Mouse (Mus musculus): ENCODE data around the gene Mrpl28. TPM values are rescaled to one million over a fixed set of nuclear protein-coding genes. Genes with fewer than 3 reads are reported as not detected.
"Not testable (repeated sequence)": the region's sequence is repeated elsewhere in the genome, so short reads cannot be mapped to it uniquely, and the experiment has no call there.

Gene Mrpl28
- polyA plus RNA-seq (2015; fragmentation: Nextera tagmentation; extraction: Ambion mirVana): 180 and 209 TPM in 2 replicates

DNA sequence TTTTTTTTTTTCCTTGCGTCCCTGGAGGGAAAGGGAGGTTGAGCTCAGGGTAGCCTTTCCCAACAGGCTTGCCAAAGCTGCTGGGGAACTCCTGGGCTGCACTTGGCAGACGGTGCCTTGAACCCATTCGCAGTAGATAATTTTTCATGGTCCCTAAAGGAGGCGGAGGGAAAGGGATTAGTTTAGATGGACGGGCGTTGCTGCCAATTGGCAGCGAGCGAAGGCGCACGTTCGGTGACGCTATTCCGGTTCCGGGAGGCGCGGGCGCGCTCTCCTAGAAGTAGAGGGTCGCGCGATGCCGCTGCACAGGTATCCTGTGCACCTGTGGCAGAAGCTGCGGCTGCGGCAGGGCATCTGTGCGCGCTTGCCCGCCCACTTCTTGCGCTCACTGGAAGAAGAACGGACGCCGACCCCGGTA is at the start of gene Mrpl28:
Gene Mrpl28 (plus strand): TSS at position 234 of the 418 bp plus-strand sequence.
- H3K27me3 ChIP-seq: peaks cover 14% of the 10 kb centered on the region
- 1% methylated on average over 32 of the region's 32 CpGs for WGBS
- H3K9me3 ChIP-seq: no peaks in the 10 kb centered on the region
- peak within 1 kb of the TSS; percentile 28; the same call in 1 of the 2 replicates for H3K27ac ChIP-seq
- peak within 1 kb of the TSS; percentile 96 for H3K4me2 ChIP-seq
- ATAC-seq (ENCODE audit: insufficient number of reproducible peaks, insufficient read depth, low FRiP score, low TSS enrichment, low read depth): peak; percentile 85
- H3K4me3 ChIP-seq: peak within 1 kb of the TSS; percentile 96
- H3K36me3 ChIP-seq: peaks cover 33% of the 10 kb centered on the region
- peak within 1 kb of the TSS; percentile 94 for H3K9ac ChIP-seq
- H3K4me1 ChIP-seq: peaks cover 25% of the 10 kb centered on the region

DNA sequence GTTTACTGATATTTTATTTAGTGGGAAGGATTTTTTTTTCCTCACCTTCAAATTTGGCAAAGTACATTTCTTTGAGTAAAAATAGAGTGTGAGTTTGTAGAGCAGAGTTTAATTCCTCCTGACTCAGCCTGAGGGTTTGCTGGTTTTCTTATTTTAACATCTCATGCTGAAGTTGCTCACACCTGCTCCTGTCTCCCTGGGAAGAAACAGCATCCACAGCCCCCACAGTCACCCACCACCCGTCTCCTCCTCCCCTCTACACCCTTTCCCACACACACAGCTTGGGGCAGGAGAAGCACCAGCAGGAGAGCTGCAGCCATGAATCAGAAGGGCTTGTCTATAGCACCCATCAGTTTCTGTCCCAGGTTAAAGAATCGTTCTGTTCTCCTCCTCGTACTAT is 48.1 kb upstream of the Mrpl28 start:
- Histone ChIP-seq H3K9ac (no peak overlapping the region), H3K9me3 (no peaks in the 10 kb centered on the region), H3K4me3 (no peak overlapping the region), H3K27ac (no peak overlapping the region), H3K4me1 (no peaks in the 10 kb centered on the region), H3K36me3 (no peaks in the 10 kb centered on the region), H3K4me2 (no peak overlapping the region), H3K27me3 (0 out of 2 replicates have a peak, but pooled peaks cover 3% of the 10 kb centered on the region)
- WGBS: 64% methylated on average over 3 of the region's 3 CpGs
- ATAC-seq (ENCODE audit: insufficient number of reproducible peaks, insufficient read depth, low FRiP score, low TSS enrichment, low read depth): no peak

DNA sequence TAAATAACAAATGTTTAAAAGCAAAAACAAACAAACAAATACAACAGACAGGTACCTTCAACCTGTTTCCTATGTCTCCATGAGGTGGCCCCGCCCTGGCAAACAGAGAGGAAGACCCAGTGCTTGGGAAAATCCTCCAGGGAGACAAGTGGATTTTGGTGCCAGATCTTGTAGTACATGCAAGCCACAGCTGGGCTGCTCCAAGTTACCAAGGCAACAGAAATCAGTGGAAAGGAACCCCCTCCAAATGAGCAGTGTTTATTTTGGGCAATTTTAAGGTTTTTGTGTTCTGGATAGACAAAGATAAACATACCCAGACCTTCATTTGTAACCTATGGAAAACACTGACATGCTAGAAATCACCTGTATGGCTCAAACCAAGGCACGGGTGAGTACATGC is 44.4 kb upstream of the Mrpl28 start:
- Histone ChIP-seq H3K9me3 (no peaks in the 10 kb centered on the region), H3K4me2 (no peak overlapping the region), H3K4me3 (no peak overlapping the region), H3K36me3 (peaks cover 14% of the 10 kb centered on the region), H3K27me3 (no peaks in the 10 kb centered on the region), H3K27ac (no peak overlapping the region), H3K9ac (no peak overlapping the region), H3K4me1 (no peaks in the 10 kb centered on the region)
- 87% methylated on average over 2 of the region's 2 CpGs for WGBS
- ATAC-seq (ENCODE audit: insufficient number of reproducible peaks, insufficient read depth, low FRiP score, low TSS enrichment, low read depth): no peak

DNA sequence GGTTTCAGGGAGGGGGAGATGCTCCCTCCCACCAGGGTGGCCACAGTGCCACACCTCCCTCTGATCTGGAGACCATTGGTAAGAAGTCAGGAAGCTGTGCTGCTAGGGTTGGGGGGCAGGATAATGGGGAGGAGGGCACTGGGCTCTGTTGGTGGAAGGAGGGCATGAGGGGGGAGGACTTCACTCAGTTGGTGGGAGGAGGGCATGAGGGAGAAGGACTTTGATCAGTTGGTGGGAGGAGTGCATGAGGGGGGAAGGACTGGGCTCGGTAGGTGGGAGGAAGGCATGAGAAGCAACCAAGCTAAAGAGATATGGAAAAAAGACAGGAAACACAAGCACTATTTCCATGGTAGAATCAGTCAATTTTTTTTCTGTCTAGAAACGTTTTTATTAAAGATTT is 42.4 kb upstream of the Mrpl28 start:
- Histone ChIP-seq H3K27ac (no peak overlapping the region), H3K4me2 (no peak overlapping the region), H3K4me1 (no peaks in the 10 kb centered on the region), H3K36me3 (peaks cover 20% of the 10 kb centered on the region), H3K4me3 (no peak overlapping the region), H3K27me3 (no peaks in the 10 kb centered on the region), H3K9me3 (no peaks in the 10 kb centered on the region), H3K9ac (no peak overlapping the region)
- WGBS: 52% methylated on average over 2 of the region's 2 CpGs
- ATAC-seq (ENCODE audit: insufficient number of reproducible peaks, insufficient read depth, low FRiP score, low TSS enrichment, low read depth): no peak

DNA sequence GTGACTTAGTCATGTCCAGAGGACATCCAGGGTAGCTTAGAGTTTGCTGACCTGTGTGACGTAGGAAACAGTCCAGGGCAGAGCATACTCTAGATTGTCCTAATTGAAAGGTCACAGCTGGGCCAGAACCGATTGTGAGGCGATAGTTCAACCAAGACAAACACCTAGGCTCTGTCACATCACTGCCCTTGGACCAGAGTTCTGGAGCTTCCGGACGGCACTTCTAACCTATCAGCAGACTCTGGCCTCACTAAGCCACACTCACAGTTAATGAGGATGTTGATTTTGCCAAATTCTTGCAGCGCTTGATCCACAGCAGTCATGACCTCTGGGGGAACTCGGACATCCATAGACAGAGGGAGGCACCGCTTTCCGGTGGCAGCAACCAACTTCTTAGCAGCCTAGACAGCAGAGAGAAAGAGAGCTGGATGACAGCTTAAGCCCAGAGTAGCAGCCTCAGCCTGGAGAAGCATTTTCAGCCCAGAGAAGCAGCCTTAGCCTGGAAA is 36.2 kb upstream of the Mrpl28 start:
- no peak overlapping the region for H3K27ac ChIP-seq
- H3K27me3 ChIP-seq: no peaks in the 10 kb centered on the region
- H3K4me1 ChIP-seq: peaks cover 9% of the 10 kb centered on the region; the same call in 1 of the 2 replicates
- 92% methylated on average over 9 of the region's 9 CpGs for WGBS
- H3K4me3 ChIP-seq: no peak overlapping the region
- no peak for ATAC-seq (ENCODE audit: insufficient number of reproducible peaks, insufficient read depth, low FRiP score, low TSS enrichment, low read depth)
- peaks cover 35% of the 10 kb centered on the region for H3K36me3 ChIP-seq
- no peaks in the 10 kb centered on the region for H3K9me3 ChIP-seq
- no peak overlapping the region for H3K9ac ChIP-seq
- H3K4me2 ChIP-seq: no peak overlapping the region

DNA sequence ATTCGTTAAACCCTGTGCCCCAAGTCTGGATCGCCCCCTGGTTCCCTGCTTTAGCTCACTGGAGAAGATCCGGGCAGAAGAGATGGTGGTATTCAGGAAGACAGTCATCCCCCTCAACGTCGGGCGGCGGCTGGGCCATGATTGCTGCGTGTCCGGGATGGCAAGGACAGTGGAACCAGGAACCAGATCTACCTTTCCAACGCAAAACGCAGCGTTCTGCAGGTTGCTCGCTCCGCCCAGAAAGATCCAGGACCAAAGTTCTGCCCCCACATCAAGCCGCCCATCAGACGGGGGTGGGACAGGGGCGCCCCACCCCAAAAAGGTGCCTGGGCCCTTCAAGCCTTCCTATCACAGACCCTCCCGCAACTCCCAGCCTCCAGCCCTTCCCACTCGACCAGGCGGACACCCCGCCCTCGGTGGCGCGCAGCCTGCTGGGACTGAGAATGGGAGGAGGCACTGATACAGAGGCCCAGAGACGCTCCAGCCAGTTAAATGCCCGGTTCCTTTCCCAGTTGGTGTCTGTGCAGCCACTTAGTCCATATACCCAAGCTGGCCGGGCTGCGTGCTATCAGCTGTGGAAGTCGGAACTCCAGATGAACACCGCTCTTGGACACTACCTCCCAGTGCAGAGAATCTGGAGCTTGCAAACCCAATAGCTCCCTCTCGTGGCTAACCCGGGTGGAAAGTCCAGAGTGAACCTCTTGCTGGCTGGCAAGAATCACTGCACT is 33.2 kb upstream of the Mrpl28 start, which contains the start of gene Decr2:
Gene Decr2 (minus strand): TSS at position 433 of the 728 bp plus-strand sequence.
- H3K27ac ChIP-seq: peak within 1 kb of the TSS; percentile 86
- WGBS: 3% methylated on average over 32 of the region's 32 CpGs
- no peaks in the 10 kb centered on the region for H3K27me3 ChIP-seq
- peak; percentile 86 for ATAC-seq (ENCODE audit: insufficient number of reproducible peaks, insufficient read depth, low FRiP score, low TSS enrichment, low read depth)
- peaks cover 17% of the 10 kb centered on the region for H3K4me1 ChIP-seq
- peak within 1 kb of the TSS; percentile 79 for H3K9ac ChIP-seq
- H3K36me3 ChIP-seq: peaks cover 29% of the 10 kb centered on the region
- H3K9me3 ChIP-seq: no peaks in the 10 kb centered on the region
- peak within 1 kb of the TSS; percentile 63 for H3K4me3 ChIP-seq
- peak within 1 kb of the TSS; percentile 78 for H3K4me2 ChIP-seq

DNA sequence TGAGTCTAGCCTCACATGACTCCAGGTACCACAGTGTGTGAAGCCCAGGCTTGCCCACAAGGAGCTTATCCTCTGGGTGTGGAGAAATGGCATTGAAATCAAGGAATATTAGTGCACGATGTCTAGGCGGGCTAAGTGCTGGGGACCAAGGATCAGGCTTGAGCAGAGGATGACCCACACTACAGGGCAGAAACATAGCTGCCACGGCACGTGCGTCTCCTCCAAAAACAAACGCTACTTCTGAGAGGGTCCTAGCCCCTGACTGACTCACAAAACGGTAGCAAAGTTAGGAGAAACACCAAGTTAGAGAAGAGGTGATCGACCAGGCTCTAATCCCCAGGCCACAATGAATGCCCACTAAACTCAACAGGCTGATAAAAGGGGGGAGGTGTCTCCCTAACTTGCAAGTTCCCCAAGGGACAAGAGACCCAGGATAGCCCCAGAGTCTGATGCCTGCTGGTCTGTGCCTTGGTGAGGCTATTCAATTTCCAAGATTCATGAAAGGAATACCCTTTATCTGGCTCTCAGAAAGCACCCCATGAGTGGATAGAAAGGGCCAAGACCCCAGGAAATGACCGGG is 28.7 kb upstream of the Mrpl28 start:
- peaks cover 14% of the 10 kb centered on the region for H3K36me3 ChIP-seq
- no peaks in the 10 kb centered on the region for H3K27me3 ChIP-seq
- peaks cover 12% of the 10 kb centered on the region for H3K4me1 ChIP-seq
- WGBS: 21% methylated on average over 9 of the region's 9 CpGs
- no peaks in the 10 kb centered on the region for H3K9me3 ChIP-seq
- peak overlapping the region; percentile 76 for H3K27ac ChIP-seq
- peak overlapping the region; percentile 74 for H3K4me3 ChIP-seq
- H3K9ac ChIP-seq: peak overlapping the region; percentile 88
- peak overlapping the region; percentile 72 for H3K4me2 ChIP-seq
- ATAC-seq (ENCODE audit: insufficient number of reproducible peaks, insufficient read depth, low FRiP score, low TSS enrichment, low read depth): no peak

DNA sequence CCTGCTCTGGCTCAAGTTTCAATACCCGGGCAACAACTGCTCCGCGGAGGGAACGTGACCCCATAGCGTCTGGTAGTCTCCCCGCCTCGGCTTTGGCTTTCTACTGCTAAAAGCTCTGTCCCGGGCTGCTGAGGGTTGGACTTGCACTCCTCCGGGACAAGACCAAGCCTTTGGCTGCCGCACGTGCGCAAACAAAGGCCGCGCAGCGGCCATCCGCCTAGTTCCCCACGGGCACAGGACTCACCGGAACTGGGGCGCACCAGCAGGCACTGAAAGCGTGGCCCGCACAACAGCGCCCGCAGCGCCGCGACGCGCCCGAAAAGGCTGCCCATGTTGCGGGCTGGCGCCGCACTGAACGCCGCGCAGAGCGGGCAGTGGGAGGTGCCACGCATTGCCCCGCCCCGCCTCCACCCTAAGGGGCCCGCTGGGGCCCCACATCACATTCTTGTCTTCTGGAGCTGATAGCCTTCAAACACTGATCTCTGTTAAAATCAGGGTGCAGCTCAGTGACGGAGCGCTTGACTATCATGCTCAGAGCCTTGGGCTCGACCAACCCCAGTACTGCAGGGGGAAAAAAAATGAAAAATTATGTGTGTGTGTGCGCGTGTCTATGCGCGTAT is 28.1 kb upstream of the Mrpl28 start, which contains the start of gene Nme4:
Gene Nme4 (minus strand): TSS at position 482 of the 620 bp plus-strand sequence.
- Histone ChIP-seq H3K9me3 (no peaks in the 10 kb centered on the region), H3K9ac (peak within 1 kb of the TSS; percentile 88), H3K4me1 (peaks cover 9% of the 10 kb centered on the region), H3K36me3 (peaks cover 14% of the 10 kb centered on the region), H3K27me3 (no peaks in the 10 kb centered on the region), H3K27ac (peak within 1 kb of the TSS; percentile 76), H3K4me3 (peak within 1 kb of the TSS; percentile 74), H3K4me2 (peak within 1 kb of the TSS; percentile 72)
- peak; percentile 60 for ATAC-seq (ENCODE audit: insufficient number of reproducible peaks, insufficient read depth, low FRiP score, low TSS enrichment, low read depth)
- 2% methylated on average over 47 of the region's 47 CpGs for WGBS

DNA sequence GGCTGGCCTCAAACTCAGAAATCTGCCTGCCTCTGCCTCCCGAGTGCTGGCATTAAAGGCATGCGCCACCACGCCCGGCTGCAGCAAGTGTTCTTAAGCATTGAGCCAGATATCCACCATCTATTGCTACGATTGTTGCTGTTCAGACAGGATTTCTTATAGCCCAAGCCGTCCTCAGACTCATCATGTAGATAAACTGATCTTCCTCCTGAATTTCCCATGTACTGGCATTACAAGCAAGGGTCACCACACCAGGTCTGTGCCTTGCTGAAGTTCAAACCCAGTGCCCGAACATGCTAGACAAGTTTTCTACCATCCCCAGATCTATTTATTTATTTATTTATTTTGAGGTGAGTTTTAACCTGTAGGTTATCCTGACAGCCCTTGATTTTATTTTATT is 24.8 kb upstream of the Mrpl28 start:
- H3K4me1 ChIP-seq: peaks cover 9% of the 10 kb centered on the region
- H3K9me3 ChIP-seq: no peaks in the 10 kb centered on the region
- H3K4me2 ChIP-seq: no peak overlapping the region
- WGBS: 90% methylated on average over 7 of the region's 7 CpGs
- no peak overlapping the region for H3K4me3 ChIP-seq
- H3K27me3 ChIP-seq: no peaks in the 10 kb centered on the region
- H3K9ac ChIP-seq: no peak overlapping the region
- H3K36me3 ChIP-seq: no peaks in the 10 kb centered on the region
- ATAC-seq (ENCODE audit: insufficient number of reproducible peaks, insufficient read depth, low FRiP score, low TSS enrichment, low read depth): no peak
- H3K27ac ChIP-seq: no peak overlapping the region

DNA sequence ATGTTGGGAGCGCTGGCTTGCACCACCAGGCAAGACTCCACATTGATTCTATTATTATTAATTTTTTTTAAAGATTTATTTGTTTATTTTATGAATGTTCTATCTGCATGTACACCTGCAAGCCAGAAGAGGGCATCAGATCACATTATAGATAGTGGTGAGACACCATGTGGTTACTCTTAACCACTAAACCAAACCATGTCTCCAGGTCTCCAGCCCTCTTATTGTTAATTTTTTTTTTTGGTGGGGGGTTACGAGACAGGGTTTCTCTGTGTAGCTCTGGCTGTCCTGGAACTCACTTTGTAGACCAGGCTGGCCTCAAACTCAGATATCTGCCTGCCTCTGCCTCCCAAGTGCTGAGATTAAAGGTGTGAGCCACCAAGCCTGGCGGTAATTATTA is 24.0 kb upstream of the Mrpl28 start:
- not testable (repeated sequence) for H3K4me3 ChIP-seq; ATAC-seq (ENCODE audit: insufficient number of reproducible peaks, insufficient read depth, low FRiP score, low TSS enrichment, low read depth)
- WGBS: 56% methylated on average over 3 of the region's 3 CpGs

DNA sequence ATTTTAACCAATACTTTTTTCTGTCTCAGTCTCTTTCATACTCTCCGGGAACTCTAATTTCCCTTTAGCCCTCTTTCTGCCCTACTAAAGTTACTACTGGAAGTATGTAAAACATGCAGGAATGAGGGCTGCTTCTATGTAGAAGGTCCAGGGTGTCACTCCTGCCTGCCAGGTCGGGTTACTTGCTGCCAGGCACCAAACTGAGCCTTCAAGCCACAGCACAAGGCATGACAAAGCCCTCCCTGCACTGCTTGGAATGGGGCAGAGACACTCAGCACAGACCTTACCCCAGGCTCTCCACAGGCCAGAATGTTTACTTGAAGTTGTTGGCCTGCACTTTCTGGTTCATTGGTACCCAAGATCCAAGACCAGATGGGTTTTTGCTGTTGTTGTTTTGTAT is 23.1 kb upstream of the Mrpl28 start:
- H3K27me3 ChIP-seq: no peaks in the 10 kb centered on the region
- H3K27ac ChIP-seq: no peak overlapping the region
- no peaks in the 10 kb centered on the region for H3K4me1 ChIP-seq
- WGBS: 28% methylated on average over 2 of the region's 2 CpGs
- no peaks in the 10 kb centered on the region for H3K36me3 ChIP-seq
- H3K9me3 ChIP-seq: no peaks in the 10 kb centered on the region
- no peak overlapping the region for H3K4me3 ChIP-seq
- no peak overlapping the region for H3K4me2 ChIP-seq
- no peak for ATAC-seq (ENCODE audit: insufficient number of reproducible peaks, insufficient read depth, low FRiP score, low TSS enrichment, low read depth)
- H3K9ac ChIP-seq: no peak overlapping the region

More for the DNA sequence above, 24.0 kb upstream of the Mrpl28 start:
- not testable (repeated sequence) for H3K4me1 ChIP-seq, H3K36me3 ChIP-seq, H3K9me3 ChIP-seq, H3K9ac ChIP-seq, H3K4me2 ChIP-seq, H3K27ac ChIP-seq, H3K27me3 ChIP-seq
